Mouse (Mus musculus): ENCODE results near the gene Zfc3h1. TPM values are rescaled to one million over a fixed set of nuclear protein-coding genes. Genes with fewer than 3 reads are reported as not detected.

Zfc3h1 gene
- polyA plus RNA-seq, 1 experiment from 2014 or later = 26.1 TPM

DNA sequence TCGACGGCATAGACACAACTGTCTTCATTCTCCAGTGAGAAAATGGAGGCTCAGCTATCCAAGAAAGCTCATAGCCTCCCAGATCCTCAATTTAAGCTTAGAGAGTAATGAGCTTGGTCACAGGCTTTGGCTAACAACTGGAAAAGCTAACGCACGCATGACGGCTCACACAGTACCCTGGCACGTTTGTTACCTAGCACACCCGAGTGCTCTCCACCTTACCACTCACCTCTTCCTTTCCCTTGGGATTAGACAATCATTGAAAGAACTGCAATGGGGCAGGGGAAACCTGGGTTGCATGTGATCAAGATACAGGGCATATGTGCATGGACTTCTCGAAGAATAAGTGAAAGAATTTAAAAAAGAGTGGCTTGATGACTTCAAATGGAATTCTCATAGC, 83.2 kb downstream of the Zfc3h1 start:
- Histone ChIP-seq H3K9me3 (no peaks in the 10 kb centered on the region), H3K36me3 (replicated peaks) (no peaks in the 10 kb centered on the region), H3K4me2 (no peak overlapping the region), H3K4me3 (replicated peaks) (no peak overlapping the region), H3K27ac (no peak overlapping the region), H3K9ac (no peak overlapping the region), H3K4me1 (peaks cover 4% of the 10 kb centered on the region; the same call in 1 of the 2 replicates), H3K27me3 (peaks cover 71% of the 10 kb centered on the region)
- ATAC-seq (ENCODE audit: low FRiP score) = no peak
- 85% methylated on average over 8 of the region's 8 CpGs for WGBS

DNA sequence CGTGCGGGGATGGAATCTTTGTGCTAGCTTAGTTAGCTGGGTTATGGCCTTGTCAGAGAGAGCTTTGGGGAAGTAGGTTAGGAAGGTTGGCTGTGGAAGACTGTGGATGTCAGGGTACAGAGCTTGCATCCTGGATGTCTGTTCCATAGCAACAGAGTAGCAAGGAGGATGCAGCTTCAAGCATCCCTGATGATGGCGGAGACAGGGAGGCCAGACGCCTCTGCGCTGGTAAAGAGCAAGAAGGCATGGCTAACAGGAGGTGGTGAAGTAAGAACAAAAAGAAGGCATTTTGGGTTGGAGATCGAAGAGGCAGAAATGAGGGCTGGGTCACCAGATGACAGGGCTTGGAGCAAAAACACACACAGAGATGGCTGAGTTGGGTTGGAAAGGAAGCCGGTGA, 83.9 kb downstream of the Zfc3h1 start:
- no peak overlapping the region for H3K9ac ChIP-seq
- ATAC-seq (ENCODE audit: low FRiP score) = no peak
- WGBS = 32% methylated on average over 7 of the region's 7 CpGs
- no peaks in the 10 kb centered on the region for H3K9me3 ChIP-seq
- H3K4me2 ChIP-seq = no peak overlapping the region
- H3K4me1 ChIP-seq = peaks cover 4% of the 10 kb centered on the region; the same call in 1 of the 2 replicates
- no peak overlapping the region for H3K4me3 ChIP-seq (replicated peaks)
- H3K27ac ChIP-seq = no peak overlapping the region
- no peaks in the 10 kb centered on the region for H3K36me3 ChIP-seq (replicated peaks)
- peaks cover 75% of the 10 kb centered on the region for H3K27me3 ChIP-seq

DNA sequence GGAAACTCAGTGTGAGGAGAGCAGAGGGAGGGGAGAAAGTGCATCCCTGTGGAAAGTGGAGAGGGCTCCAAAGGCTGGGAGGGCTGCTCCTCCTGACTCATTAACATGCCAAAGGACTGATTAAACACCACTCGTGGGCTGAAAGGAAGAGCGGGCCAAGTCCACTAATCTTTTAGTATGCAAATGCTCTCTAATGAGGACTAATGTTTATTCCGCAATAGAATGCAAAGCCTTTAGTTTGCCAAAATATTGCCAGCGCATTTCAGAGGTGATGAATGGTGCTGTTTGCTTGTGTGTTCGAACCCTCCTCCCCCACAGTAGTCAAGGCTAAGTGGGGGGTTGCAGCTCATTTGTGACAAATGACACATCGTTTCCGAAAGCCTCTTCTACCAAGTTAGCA, 84.3 kb downstream of the Zfc3h1 start:
- 7% methylated on average over 7 of the region's 7 CpGs for WGBS
- no peak overlapping the region for H3K4me2 ChIP-seq
- H3K9ac ChIP-seq = no peak overlapping the region
- peaks cover 4% of the 10 kb centered on the region; the same call in 1 of the 2 replicates for H3K4me1 ChIP-seq
- no peak overlapping the region for H3K27ac ChIP-seq
- peaks cover 76% of the 10 kb centered on the region for H3K27me3 ChIP-seq
- no peak overlapping the region for H3K4me3 ChIP-seq (replicated peaks)
- no peaks in the 10 kb centered on the region for H3K36me3 ChIP-seq (replicated peaks)
- peak; percentile 91 for ATAC-seq (ENCODE audit: low FRiP score)
- no peaks in the 10 kb centered on the region for H3K9me3 ChIP-seq

DNA sequence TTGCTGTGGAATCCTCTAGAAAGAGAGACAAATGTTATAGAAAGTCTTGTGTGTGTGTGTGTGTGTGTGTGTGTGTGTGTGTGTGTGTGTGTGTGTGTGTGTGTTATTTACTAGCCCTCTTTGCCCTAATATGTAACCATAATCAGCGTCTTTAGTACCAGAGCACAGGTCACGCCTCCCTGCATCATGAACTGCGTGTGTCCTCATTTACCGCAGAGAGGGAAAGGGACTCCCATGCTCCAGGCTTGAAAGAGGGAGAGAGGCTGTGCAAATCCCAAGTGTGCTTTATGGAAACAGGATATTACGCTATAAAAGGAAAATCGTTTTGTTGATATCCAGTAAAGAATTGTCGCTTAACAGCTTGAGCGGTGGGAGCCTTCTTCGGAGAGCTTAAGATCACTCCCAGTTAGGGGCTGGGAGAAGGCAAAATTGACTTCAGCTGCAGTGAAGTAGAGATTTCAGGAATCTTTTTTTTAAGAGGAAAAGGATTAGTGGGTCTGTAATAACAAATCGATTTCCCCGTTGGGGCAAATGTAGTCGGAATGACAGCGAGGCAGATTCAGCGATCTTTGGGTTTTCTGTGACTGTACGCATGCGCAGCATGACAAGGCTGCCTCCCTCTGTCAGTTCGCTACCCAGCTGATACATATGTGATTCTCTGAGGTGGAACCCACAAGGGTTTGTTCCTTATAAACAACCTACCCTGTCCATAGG, 86.0 kb downstream of the Zfc3h1 start:
- H3K9ac ChIP-seq = no peak overlapping the region
- H3K4me2 ChIP-seq = peak overlapping the region; percentile 37
- WGBS = 45% methylated on average over 17 of the region's 17 CpGs

GRCm38 (mm10) chr10:115473213-115473961, 88.6 kb downstream of the Zfc3h1 start:
- no peak for ATAC-seq (ENCODE audit: low FRiP score)
- no peak overlapping the region for H3K4me3 ChIP-seq (replicated peaks)
- no peaks in the 10 kb centered on the region for H3K36me3 ChIP-seq (replicated peaks)
- H3K27ac ChIP-seq = no peak overlapping the region
- WGBS = 79% methylated on average over 6 of the region's 6 CpGs
- no peak overlapping the region for H3K9ac ChIP-seq
- no peak overlapping the region for H3K4me2 ChIP-seq
- peaks cover 7% of the 10 kb centered on the region for H3K4me1 ChIP-seq
- no peaks in the 10 kb centered on the region for H3K9me3 ChIP-seq
- H3K27me3 ChIP-seq = peaks cover 73% of the 10 kb centered on the region

More for the DNA sequence above, 86.0 kb downstream of the Zfc3h1 start:
- H3K9me3 ChIP-seq = no peaks in the 10 kb centered on the region
- no peaks in the 10 kb centered on the region for H3K36me3 ChIP-seq (replicated peaks)
- peaks cover 76% of the 10 kb centered on the region for H3K27me3 ChIP-seq
- H3K4me3 ChIP-seq (replicated peaks) = peak overlapping the region; percentile 24
- H3K27ac ChIP-seq = no peak overlapping the region
- no peak for ATAC-seq (ENCODE audit: low FRiP score)
- H3K4me1 ChIP-seq = peaks cover 4% of the 10 kb centered on the region

GRCm38 (mm10) chr10:115475000-115475550, 90.3 kb downstream of the Zfc3h1 start:
- no peak overlapping the region for H3K4me2 ChIP-seq
- H3K27me3 ChIP-seq = peaks cover 75% of the 10 kb centered on the region
- peaks cover 20% of the 10 kb centered on the region for H3K4me1 ChIP-seq
- ATAC-seq (ENCODE audit: low FRiP score) = no peak
- H3K9ac ChIP-seq = no peak overlapping the region
- no peak overlapping the region for H3K4me3 ChIP-seq (replicated peaks)
- H3K27ac ChIP-seq = no peak overlapping the region
- 52% methylated on average over 7 of the region's 7 CpGs for WGBS
- H3K9me3 ChIP-seq = no peaks in the 10 kb centered on the region
- H3K36me3 ChIP-seq (replicated peaks) = no peaks in the 10 kb centered on the region

DNA sequence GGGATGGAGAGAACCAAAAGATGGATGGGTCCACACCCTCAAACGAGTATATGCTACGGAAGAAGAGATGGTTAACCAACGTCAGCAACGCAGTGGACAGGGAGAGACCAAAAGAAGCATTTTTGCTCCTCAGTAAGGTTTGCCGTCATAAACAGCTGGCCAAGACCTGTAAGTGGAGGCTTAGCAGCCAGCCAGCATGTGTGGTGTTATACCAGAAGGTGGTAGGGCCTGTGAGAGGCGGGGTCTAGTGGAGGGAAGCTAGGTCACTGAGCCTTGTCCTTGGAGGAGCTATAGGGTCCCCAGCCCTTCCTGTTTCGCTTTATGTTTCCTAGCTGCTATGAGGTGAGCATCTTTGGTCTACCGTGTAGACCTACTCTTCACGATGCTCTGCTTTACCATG, 91.7 kb downstream of the Zfc3h1 start:
- Histone ChIP-seq H3K4me2 (no peak overlapping the region), H3K4me3 (replicated peaks) (no peak overlapping the region), H3K9me3 (no peaks in the 10 kb centered on the region), H3K36me3 (replicated peaks) (no peaks in the 10 kb centered on the region), H3K9ac (no peak overlapping the region), H3K27ac (no peak overlapping the region), H3K4me1 (peaks cover 17% of the 10 kb centered on the region), H3K27me3 (peaks cover 75% of the 10 kb centered on the region)
- no peak for ATAC-seq (ENCODE audit: low FRiP score)
- 92% methylated on average over 9 of the region's 9 CpGs for WGBS

- no peak overlapping the region for H3K9ac ChIP-seq
Measured at GRCm38 (mm10) chr10:115478441-115479141, 93.8 kb downstream of the Zfc3h1 start.

More at GRCm38 (mm10) chr10:115478441-115479141, 93.8 kb downstream of the Zfc3h1 start:
- Histone ChIP-seq H3K4me2 (peak overlapping the region; percentile 41), H3K27ac (no peak overlapping the region), H3K36me3 (replicated peaks) (no peaks in the 10 kb centered on the region), H3K9me3 (no peaks in the 10 kb centered on the region), H3K4me3 (replicated peaks) (no peak overlapping the region), H3K4me1 (peaks cover 17% of the 10 kb centered on the region), H3K27me3 (peaks cover 65% of the 10 kb centered on the region)
- 13% methylated on average over 19 of the region's 20 CpGs for WGBS
- ATAC-seq (ENCODE audit: low FRiP score) = peak; percentile 75

Other genes starting within 250 kb of the Zfc3h1 start
- gene Tph2, start 199.9 kb upstream of the Zfc3h1 start, polyA plus RNA-seq (2016; fragmentation: Nextera tagmentation; extraction: Ambion mirVana) = 0.09 TPM in 1 of 2 replicates, not detected in the other
- gene Tbc1d15, start 133.5 kb upstream of the Zfc3h1 start, polyA plus RNA-seq (2016; fragmentation: Nextera tagmentation; extraction: Ambion mirVana) = 45.5 and 48.1 TPM in 2 replicates
- 5.2 and 5.3 TPM in 2 replicates for gene Rab21, start 69.4 kb upstream of the Zfc3h1 start, polyA plus RNA-seq (2016; fragmentation: Nextera tagmentation; extraction: Ambion mirVana)
- gene Tmem19, start 22.5 kb upstream of the Zfc3h1 start, polyA plus RNA-seq (2016; fragmentation: Nextera tagmentation; extraction: Ambion mirVana) = 35.3 and 43.3 TPM in 2 replicates
- 32.3 and 36.9 TPM in 2 replicates for gene Thap2, start 516 bp upstream of the Zfc3h1 start, polyA plus RNA-seq (2016; fragmentation: Nextera tagmentation; extraction: Ambion mirVana)
- gene A930009A15Rik, start 185.0 kb downstream of the Zfc3h1 start, polyA plus RNA-seq (2016; fragmentation: Nextera tagmentation; extraction: Ambion mirVana) = not detected in 2 replicates
- 1.2 and 2.0 TPM in 2 replicates for gene Lgr5, start 202.8 kb downstream of the Zfc3h1 start, polyA plus RNA-seq (2016; fragmentation: Nextera tagmentation; extraction: Ambion mirVana)

All from forebrain, embryonic 12.5 days (tissue).